In the genomic region with DNA sequence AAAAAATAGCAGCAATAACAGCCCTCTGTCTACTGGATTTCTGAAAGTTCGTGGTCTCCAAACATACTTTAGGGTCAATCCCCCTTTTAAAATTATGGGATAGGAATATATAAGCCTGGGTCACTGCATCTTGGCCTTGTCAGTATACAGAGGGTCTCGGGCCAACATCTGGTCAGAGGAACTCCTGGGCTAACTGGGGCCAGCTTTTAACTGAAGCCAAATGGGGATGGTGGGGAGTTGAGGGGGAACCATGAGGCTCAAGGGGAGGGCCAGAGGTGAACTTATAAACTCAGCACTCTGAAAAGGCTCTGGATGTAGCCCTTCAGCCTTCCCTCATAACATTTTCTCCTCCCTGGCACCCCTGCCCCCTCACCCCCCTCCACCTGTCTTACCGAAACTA, we compare ENCODE assay signal across 8 mouse cellular contexts. TPM values are rescaled to one million over a fixed set of nuclear protein-coding genes. Genes with fewer than 3 reads are reported as not detected.
DNase-seq lines count a peak whose midpoint lies in the region; ATAC-seq and TF ChIP-seq lines count a peak whose summit lies in the region.

No protein-coding gene starts in this region.

- H3K4me2 ChIP-seq in forebrain, embryonic 11.5 days (ENCODE audit: low read depth, low read length, severe bottlenecking): peak overlapping the region; percentile 98; the same call in 1 of the 2 replicates
- H3K4me2 ChIP-seq in lung, embryonic 14.5 days: peak overlapping the region; percentile 88
- peak overlapping the region; percentile 99; the same call in 1 of the 2 replicates for H3K4me2 ChIP-seq in intestine, embryonic 15.5 days (replicated peaks)
- 0 out of 2 replicates have a peak overlapping the region, but pooled peaks have one; percentile 100 for H3K4me2 ChIP-seq in stomach, embryonic 15.5 days

- H3K36me3 ChIP-seq in forebrain, embryonic 11.5 days (ENCODE audit: control insufficient read depth, insufficient read depth, low read length): no peaks in the 10 kb centered on the region
- no peaks in the 10 kb centered on the region for H3K36me3 ChIP-seq in forebrain, embryonic 10.5 days (replicated peaks)
- H3K36me3 ChIP-seq in lung, embryonic 14.5 days (ENCODE audit: insufficient read depth): no peaks in the 10 kb centered on the region
- no peaks in the 10 kb centered on the region for H3K36me3 ChIP-seq in intestine, embryonic 15.5 days
- no peaks in the 10 kb centered on the region for H3K36me3 ChIP-seq in stomach, embryonic 15.5 days

- TF ChIP-seq CTCF in lung, embryonic 14.5 days (IDR thresholded peaks at IDR 0.05; ENCODE audit: low read depth): no peak

- 60% methylated on average over 3 of the region's 3 CpGs for WGBS in forebrain, embryonic 11.5 days
- WGBS in forebrain, embryonic 10.5 days: 67% methylated on average over 3 of the region's 3 CpGs
- WGBS in lung, embryonic 14.5 days: 55% methylated on average over 3 of the region's 3 CpGs
- 70% methylated on average over 3 of the region's 3 CpGs for WGBS in intestine, embryonic 15.5 days
- WGBS in stomach, embryonic 15.5 days: 55% methylated on average over 3 of the region's 3 CpGs

- H3K27ac ChIP-seq in forebrain, embryonic 11.5 days (ENCODE audit: low read depth, low read length): no peak overlapping the region
- no peak overlapping the region for H3K27ac ChIP-seq in forebrain, embryonic 10.5 days
- no peak overlapping the region for H3K27ac ChIP-seq in lung, embryonic 14.5 days (ENCODE audit: low read depth)
- no peak overlapping the region for H3K27ac ChIP-seq in intestine, embryonic 15.5 days
- no peak overlapping the region for H3K27ac ChIP-seq in stomach, embryonic 15.5 days

- intact Hi-C loops in left cerebral cortex, postnatal 14 days (cut with DNase I): no loop called here

- no peaks in the 10 kb centered on the region for H3K9me3 ChIP-seq in forebrain, embryonic 11.5 days (ENCODE audit: control insufficient read depth, low read length)
- H3K9me3 ChIP-seq in forebrain, embryonic 10.5 days: no peaks in the 10 kb centered on the region
- H3K9me3 ChIP-seq in lung, embryonic 14.5 days (ENCODE audit: low read depth, low read length): no peaks in the 10 kb centered on the region
- no peaks in the 10 kb centered on the region for H3K9me3 ChIP-seq in intestine, embryonic 15.5 days
- H3K9me3 ChIP-seq in stomach, embryonic 15.5 days: no peaks in the 10 kb centered on the region

- H3K9ac ChIP-seq in forebrain, embryonic 11.5 days (ENCODE audit: low read length): no peak overlapping the region
- no peak overlapping the region for H3K9ac ChIP-seq in lung, embryonic 14.5 days
- H3K9ac ChIP-seq in intestine, embryonic 15.5 days: no peak overlapping the region
- H3K9ac ChIP-seq in stomach, embryonic 15.5 days: no peak overlapping the region

- H3K4me1 ChIP-seq in forebrain, embryonic 11.5 days (replicated peaks; ENCODE audit: control insufficient read depth, insufficient read depth, low read length): peaks cover 11% of the 10 kb centered on the region; the same call in 1 of the 2 replicates
- peaks cover 51% of the 10 kb centered on the region for H3K4me1 ChIP-seq in forebrain, embryonic 10.5 days
- peaks cover 5% of the 10 kb centered on the region; the same call in 1 of the 2 replicates for H3K4me1 ChIP-seq in lung, embryonic 14.5 days (ENCODE audit: insufficient read depth)
- peaks cover 24% of the 10 kb centered on the region for H3K4me1 ChIP-seq in intestine, embryonic 15.5 days (replicated peaks)
- H3K4me1 ChIP-seq in stomach, embryonic 15.5 days: peaks cover 32% of the 10 kb centered on the region

- H3K27me3 ChIP-seq in forebrain, embryonic 11.5 days (ENCODE audit: control insufficient read depth, insufficient read depth, low read length): peaks cover 33% of the 10 kb centered on the region
- H3K27me3 ChIP-seq in forebrain, embryonic 10.5 days (ENCODE audit: poor library complexity, severe bottlenecking): peaks cover 75% of the 10 kb centered on the region
- H3K27me3 ChIP-seq in lung, embryonic 14.5 days (ENCODE audit: insufficient read depth, low read length): peaks cover 52% of the 10 kb centered on the region
- H3K27me3 ChIP-seq in intestine, embryonic 15.5 days (replicated peaks): peaks cover 45% of the 10 kb centered on the region
- H3K27me3 ChIP-seq in stomach, embryonic 15.5 days (replicated peaks): peaks cover 55% of the 10 kb centered on the region

- ATAC-seq in forebrain, embryonic 11.5 days (replicated peaks; ENCODE audit: low FRiP score): no peak
- no peak for ATAC-seq in lung, embryonic 14.5 days (ENCODE audit: insufficient read depth)
- ATAC-seq in intestine, embryonic 15.5 days: no peak
- ATAC-seq in stomach, embryonic 15.5 days (ENCODE audit: insufficient read depth, low FRiP score, low read depth): no peak

- no peak overlapping the region for H3K4me3 ChIP-seq in forebrain, embryonic 11.5 days (ENCODE audit: low read depth, low read length)
- no peak overlapping the region for H3K4me3 ChIP-seq in forebrain, embryonic 10.5 days
- no peak overlapping the region for H3K4me3 ChIP-seq in lung, embryonic 14.5 days (ENCODE audit: low read depth, low read length)
- H3K4me3 ChIP-seq in intestine, embryonic 15.5 days (replicated peaks): no peak overlapping the region
- no peak overlapping the region; the same call in 1 of the 2 replicates for H3K4me3 ChIP-seq in stomach, embryonic 15.5 days (replicated peaks)

- no peak for DNase-seq in forebrain, embryonic 11.5 days (ENCODE audit: low spot score)
- no peak for DNase-seq in forebrain, embryonic 10.5 days (ENCODE audit: extremely low spot score, low spot score)
- DNase-seq in lung, embryonic 14.5 days: no peak
- no peak for DNase-seq in lung, adult 18-20 months
- no peak for DNase-seq in left cerebral cortex, postnatal 14 days (ENCODE audit: low spot score in 2 of 2)
- no peak for DNase-seq in spleen, postnatal 10 days (ENCODE audit: low spot score in 2 of 2)

RNA-seq across cellular contexts. Expression of a gene that starts 1.8 kb away (rescaled TPM):
- 2.1 and 2.4 TPM in 2 replicates for polyA plus RNA-seq in forebrain, embryonic 11.5 days (2014; fragmentation: Nextera tagmentation; extraction: Ambion mirVana)
- 1.6 and 2.1 TPM in 2 replicates for polyA plus RNA-seq in forebrain, embryonic 10.5 days (2016; fragmentation: Nextera tagmentation; extraction: Ambion mirVana)
- polyA plus RNA-seq in lung, embryonic 14.5 days (2014; fragmentation: Nextera tagmentation; extraction: Ambion mirVana): 0.53 and 1.1 TPM in 2 replicates
- polyA plus RNA-seq in intestine, embryonic 15.5 days (2015; fragmentation: Nextera tagmentation; extraction: Ambion mirVana): 0.82 and 1.3 TPM in 2 replicates
- polyA plus RNA-seq in stomach, embryonic 15.5 days (2015; fragmentation: Nextera tagmentation; extraction: Ambion mirVana): 0.89 and 1.3 TPM in 2 replicates
- 10 to 100 TPM; 12.4 to 15.2 TPM for total RNA-seq in left cerebral cortex, postnatal 14 days (2021)
